Mouse (Mus musculus): ENCODE results near the gene Mlycd.

GRCm38 (mm10) chr8:119403912-119404311 lies 9.2 kb downstream of the Mlycd start:
- TF ChIP-seq CHD2 (IDR thresholded peaks at IDR 0.05; ENCODE audit: low read depth, low read length) (no peak), ZNF384 (IDR thresholded peaks at IDR 0.05; ENCODE audit: low read depth, low read length) (no peak), ZC3H11A (IDR thresholded peaks at IDR 0.05; ENCODE audit: borderline replicate concordance, low read depth, low read length) (no peak), HCFC1 (IDR thresholded peaks at IDR 0.05; ENCODE audit: borderline replicate concordance, insufficient read depth, low read length) (no peak), MAFK (IDR thresholded peaks at IDR 0.05; ENCODE audit: insufficient read depth, low read depth, low read length) (no peak)
